Mouse (Mus musculus) midbrain, embryonic 16.5 days (tissue): Measurements from ENCODE around the gene Cep152. TPM values are rescaled to one million over a fixed set of nuclear protein-coding genes. Genes with fewer than 3 reads are reported as not detected.

Experiments
- ATAC-seq: fragments of 200-750 bp; cut with Nextera tagmentation; 2 replicates; pipeline ENCODE4 v1.8.0; 2017; ENCODE audit warnings: moderate TSS enrichment
- H3K27ac ChIP-seq: fragments of 300-500 bp; sonication (generic); 2 replicates; pipeline ENCODE4 v1.5.1; 2014; ENCODE audit warnings: mild to moderate bottlenecking, low read length, mixed read lengths
- H3K27me3 ChIP-seq: fragments of 300-500 bp; sonication (generic); 2 replicates; pipeline ENCODE4 v1.6.1; 2014; ENCODE audit warnings: low read depth, low read length, mixed read lengths; ENCODE audit not compliant: control insufficient read depth, insufficient read depth
- H3K36me3 ChIP-seq: fragments of 300-500 bp; sonication (generic); 2 replicates; pipeline ENCODE4 v1.6.1; 2014; ENCODE audit warnings: mild to moderate bottlenecking, low read length, moderate library complexity, mixed read lengths; ENCODE audit not compliant: control insufficient read depth, insufficient read depth
- H3K4me1 ChIP-seq: fragments of 300-500 bp; sonication (generic); 2 replicates; pipeline ENCODE4 v1.6.1; 2014; ENCODE audit warnings: mild to moderate bottlenecking, low read length, mixed read lengths; ENCODE audit not compliant: control insufficient read depth, insufficient read depth
- H3K4me2 ChIP-seq: fragments of 300-500 bp; sonication (generic); 2 replicates; pipeline ENCODE4 v1.6.1; 2014; ENCODE audit warnings: mild to moderate bottlenecking, low read length, mixed read lengths
- H3K4me3 ChIP-seq: fragments of 300-500 bp; sonication (generic); 2 replicates; pipeline ENCODE4 v1.5.1; 2014; ENCODE audit warnings: low read depth, mild to moderate bottlenecking, low read length, moderate library complexity, mixed read lengths
- H3K9ac ChIP-seq: fragments of 300-500 bp; sonication (generic); 2 replicates; pipeline ENCODE4 v1.6.1; 2014; ENCODE audit warnings: low read depth, low read length, mixed read lengths
- H3K9me3 ChIP-seq: fragments of 300-500 bp; sonication (generic); replicated peaks from 2 replicates; pipeline ENCODE4 v1.6.1; 2014; ENCODE audit warnings: mild to moderate bottlenecking, low read length, mixed read lengths; ENCODE audit not compliant: control insufficient read depth, poor library complexity, severe bottlenecking
- WGBS: fragments of 180-500 bp; shearing (Covaris S2); extraction: QIAGEN DNeasy Blood & Tissue Kit; methylation state at CpG from one replicate; pipeline ENCODE4 v1.1.7; 2014; 5-methylcytosine and 5-hydroxymethylcytosine counted together
- polyA plus RNA-seq: library from polyadenylated mRNA; unstranded; fragments of >200 nt; fragmentation: Nextera tagmentation; extraction: Ambion mirVana; gene quantifications from 2 replicates; pipeline ENCODE4 v1.2.1, GENCODE M21; 2015

Cep152 gene
- polyA plus RNA-seq, 1 experiment from 2014 or later: 2.7 TPM

DNA sequence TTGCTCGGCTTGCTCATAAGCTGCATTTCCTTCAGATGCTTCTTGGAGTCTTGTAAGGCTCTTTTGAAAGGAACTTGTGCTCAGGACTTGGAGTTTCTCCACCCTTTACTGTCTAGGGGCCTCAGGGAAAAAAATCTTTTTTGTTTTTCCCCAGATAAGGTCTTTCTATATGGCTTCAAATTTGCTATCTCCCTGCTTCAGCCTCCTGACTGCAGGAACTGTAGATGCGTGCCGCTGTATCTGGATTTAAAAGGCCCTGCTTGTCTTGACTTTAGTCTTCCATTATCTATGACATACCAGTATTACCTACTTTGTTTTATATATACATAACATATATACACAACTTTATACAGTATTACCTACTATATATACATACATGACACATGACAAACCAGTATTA lies 37.6 kb upstream of the Cep152 start:
- WGBS: 91% methylated on average over 3 of the region's 3 CpGs
- no peak for ATAC-seq
- no peak overlapping the region for H3K4me2 ChIP-seq
- H3K27ac ChIP-seq: no peak overlapping the region
- H3K27me3 ChIP-seq: no peaks in the 10 kb centered on the region
- no peak overlapping the region for H3K9ac ChIP-seq
- H3K9me3 ChIP-seq: no peaks in the 10 kb centered on the region
- no peak overlapping the region for H3K4me3 ChIP-seq
- no peaks in the 10 kb centered on the region for H3K4me1 ChIP-seq
- H3K36me3 ChIP-seq: no peaks in the 10 kb centered on the region

DNA sequence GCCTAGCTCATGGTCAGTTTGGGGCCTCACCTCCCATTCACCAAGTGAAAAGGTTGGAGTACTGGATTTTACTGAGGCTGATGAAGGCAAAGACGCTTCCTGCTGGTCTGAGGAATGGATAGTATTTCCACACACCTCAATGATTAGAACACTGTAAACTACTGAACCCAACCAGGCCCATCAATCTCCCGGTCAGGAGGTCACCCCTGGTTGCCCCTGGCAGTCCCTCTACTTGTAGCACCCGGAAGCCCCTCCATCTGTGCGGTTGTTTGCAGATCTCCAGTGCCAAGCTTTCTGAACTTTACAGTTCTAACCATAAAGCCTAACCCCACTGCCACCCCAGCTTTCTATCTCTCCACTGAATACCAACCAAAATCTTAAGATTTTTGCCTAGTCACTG lies 36.2 kb upstream of the Cep152 start:
- WGBS: 79% methylated on average over 4 of the region's 4 CpGs
- Histone ChIP-seq H3K27ac (no peak overlapping the region), H3K9ac (peak overlapping the region; percentile 23; the same call in 1 of the 2 replicates), H3K4me3 (no peak overlapping the region; the same call in 1 of the 2 replicates), H3K36me3 (no peaks in the 10 kb centered on the region), H3K9me3 (no peaks in the 10 kb centered on the region), H3K4me2 (peak overlapping the region; percentile 48), H3K27me3 (no peaks in the 10 kb centered on the region), H3K4me1 (no peaks in the 10 kb centered on the region)
- no peak for ATAC-seq

DNA sequence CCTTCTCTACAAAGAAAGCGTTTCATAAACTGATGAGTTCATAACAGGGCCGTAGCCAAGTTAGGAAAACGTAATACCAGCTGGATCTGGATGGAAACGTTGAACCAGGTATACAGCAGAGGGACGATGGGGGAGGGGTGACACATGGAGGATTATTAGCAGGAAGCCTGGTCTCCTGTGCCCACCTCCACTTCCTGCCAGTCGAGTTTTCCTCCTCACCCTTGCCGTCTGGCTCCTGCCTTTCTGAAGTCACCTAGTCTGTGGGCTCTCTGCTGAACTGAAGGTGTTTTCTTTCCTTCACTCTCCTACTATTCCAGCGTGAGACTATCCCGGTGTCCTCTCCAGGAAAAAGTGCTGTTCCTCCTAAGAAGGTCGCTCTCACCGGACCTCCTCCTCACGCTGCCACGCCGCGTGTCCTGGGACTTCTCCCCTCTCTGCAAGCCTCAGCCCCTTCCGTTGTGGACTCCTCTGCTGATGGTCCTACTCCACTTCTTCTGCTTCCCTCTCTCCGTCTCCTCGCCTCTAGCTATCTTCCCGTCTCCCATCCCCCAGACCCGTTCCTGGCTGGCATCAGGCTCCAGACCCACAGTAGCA lies 35.7 kb upstream of the Cep152 start:
- Histone ChIP-seq H3K4me3 (peak overlapping the region; percentile 11), H3K4me2 (peak overlapping the region; percentile 48), H3K9ac (peak overlapping the region; percentile 23; the same call in 1 of the 2 replicates), H3K9me3 (no peaks in the 10 kb centered on the region), H3K4me1 (no peaks in the 10 kb centered on the region), H3K27me3 (no peaks in the 10 kb centered on the region), H3K36me3 (no peaks in the 10 kb centered on the region), H3K27ac (no peak overlapping the region)
- WGBS: 38% methylated on average over 20 of the region's 20 CpGs
- peak; percentile 11 for ATAC-seq

DNA sequence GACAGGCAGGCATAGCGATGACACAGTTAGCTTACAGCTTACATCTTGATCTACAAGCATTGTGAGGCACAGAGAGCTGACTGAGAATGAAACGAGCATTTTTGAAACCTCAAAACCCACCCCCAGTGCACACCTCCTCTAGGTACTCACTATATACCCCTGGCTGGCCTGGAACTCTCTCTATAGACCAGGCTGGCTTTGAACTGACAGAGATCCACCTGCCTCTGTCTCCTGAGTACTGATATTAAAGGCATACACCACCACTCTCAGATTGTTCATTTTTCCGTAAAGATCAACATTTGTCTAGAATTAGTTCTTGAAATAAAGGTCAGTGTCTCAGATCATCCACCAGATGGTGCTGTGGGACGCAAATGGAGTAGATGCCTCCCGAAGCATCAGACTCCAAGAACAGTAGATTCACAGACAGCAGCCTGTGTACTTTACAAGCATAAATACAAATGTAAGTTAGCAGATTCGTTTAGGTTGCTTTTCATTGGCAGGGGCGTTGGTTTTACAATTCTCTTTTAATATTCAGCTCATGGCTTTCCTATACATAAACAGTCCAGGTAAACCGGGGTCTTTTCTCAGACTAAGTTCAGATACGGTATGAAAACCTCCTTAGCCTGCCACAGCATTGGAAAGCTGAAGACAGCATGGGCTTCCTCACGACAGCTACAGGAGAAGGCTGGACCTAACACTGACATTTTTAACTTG lies 35.1 kb upstream of the Cep152 start:
- Histone ChIP-seq H3K9ac (peak overlapping the region; percentile 8; the same call in 1 of the 2 replicates), H3K9me3 (no peaks in the 10 kb centered on the region), H3K27ac (no peak overlapping the region), H3K4me2 (peak overlapping the region; percentile 48), H3K36me3 (no peaks in the 10 kb centered on the region), H3K27me3 (no peaks in the 10 kb centered on the region), H3K4me3 (peak overlapping the region; percentile 11; the same call in 1 of the 2 replicates), H3K4me1 (no peaks in the 10 kb centered on the region)
- peak; percentile 83 for ATAC-seq
- WGBS: 18% methylated on average over 10 of the region's 10 CpGs

DNA sequence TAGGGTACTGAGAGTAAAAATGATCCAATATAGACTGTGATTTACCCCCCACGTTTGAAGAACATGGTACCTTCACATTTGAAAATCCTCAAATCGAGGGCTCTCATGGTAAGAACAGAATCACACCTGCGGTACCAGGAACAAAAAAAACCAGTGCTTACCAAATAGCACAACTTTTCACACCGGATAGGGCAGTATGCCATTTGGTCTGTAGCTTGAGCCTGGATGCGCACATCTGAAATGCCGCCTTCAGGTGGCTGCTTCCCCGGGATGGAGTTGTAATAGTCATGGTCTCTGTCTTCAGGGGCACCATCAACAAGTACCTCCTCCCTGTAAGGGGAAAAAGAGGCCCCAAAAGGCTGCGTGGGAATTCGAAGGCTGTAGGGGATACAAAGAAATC lies 30.5 kb upstream of the Cep152 start:
- Histone ChIP-seq H3K9me3 (no peaks in the 10 kb centered on the region), H3K27me3 (no peaks in the 10 kb centered on the region), H3K4me3 (no peak overlapping the region), H3K9ac (no peak overlapping the region), H3K4me2 (no peak overlapping the region), H3K4me1 (no peaks in the 10 kb centered on the region), H3K27ac (no peak overlapping the region), H3K36me3 (no peaks in the 10 kb centered on the region)
- ATAC-seq: no peak
- WGBS: 94% methylated on average over 9 of the region's 9 CpGs

DNA sequence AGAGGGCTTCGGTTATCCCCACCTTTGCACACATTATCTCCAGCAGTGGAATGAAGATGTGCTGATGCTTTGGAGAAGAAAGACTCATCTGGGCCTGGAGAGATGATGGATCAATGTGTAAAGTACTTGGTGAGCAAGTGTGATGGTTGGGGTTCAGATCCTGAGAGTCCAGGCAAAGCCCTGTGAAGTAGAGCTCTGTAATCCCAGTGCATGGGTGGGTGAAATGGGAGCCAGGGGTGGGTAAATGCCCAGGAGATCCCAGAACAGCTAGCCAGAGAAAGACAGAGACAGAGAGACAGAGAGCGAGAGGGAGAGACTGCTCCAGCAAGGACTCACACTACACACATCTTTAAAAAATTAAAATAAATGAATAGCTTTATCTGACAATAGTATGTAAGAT lies 28.4 kb upstream of the Cep152 start:
- 95% methylated on average over 2 of the region's 2 CpGs for WGBS
- no peak overlapping the region for H3K4me3 ChIP-seq

DNA sequence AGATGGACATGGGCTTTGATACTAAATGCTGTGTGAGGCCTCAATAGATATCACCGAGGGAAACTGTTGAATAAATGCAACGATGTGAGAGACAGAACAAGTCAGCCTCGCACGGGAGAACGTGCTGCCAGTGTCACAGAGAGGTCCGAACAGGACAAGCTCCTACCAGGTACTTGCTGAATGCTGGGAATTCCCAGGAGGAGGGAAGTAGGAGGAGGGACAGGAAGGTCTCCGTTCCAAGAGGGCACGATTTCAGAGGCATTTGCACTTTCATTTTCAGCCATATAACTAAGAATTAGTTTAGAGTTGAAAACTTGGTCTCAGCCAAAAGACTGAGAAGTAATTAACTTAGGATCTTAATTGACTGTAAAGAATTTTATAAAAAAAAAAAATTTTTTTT lies 26.6 kb upstream of the Cep152 start:
- H3K9me3 ChIP-seq: no peaks in the 10 kb centered on the region
- H3K4me2 ChIP-seq: no peak overlapping the region
- no peak overlapping the region for H3K4me3 ChIP-seq
- no peak overlapping the region for H3K9ac ChIP-seq
- ATAC-seq: no peak
- 51% methylated on average over 8 of the region's 8 CpGs for WGBS
- H3K4me1 ChIP-seq: no peaks in the 10 kb centered on the region
- H3K27me3 ChIP-seq: no peaks in the 10 kb centered on the region
- no peak overlapping the region for H3K27ac ChIP-seq
- H3K36me3 ChIP-seq: no peaks in the 10 kb centered on the region

More for the DNA sequence above, 28.4 kb upstream of the Cep152 start:
- no peak overlapping the region for H3K9ac ChIP-seq
- no peaks in the 10 kb centered on the region for H3K4me1 ChIP-seq
- H3K27me3 ChIP-seq: no peaks in the 10 kb centered on the region
- no peaks in the 10 kb centered on the region for H3K36me3 ChIP-seq
- ATAC-seq: no peak
- H3K27ac ChIP-seq: no peak overlapping the region
- no peak overlapping the region for H3K4me2 ChIP-seq
- no peaks in the 10 kb centered on the region for H3K9me3 ChIP-seq

DNA sequence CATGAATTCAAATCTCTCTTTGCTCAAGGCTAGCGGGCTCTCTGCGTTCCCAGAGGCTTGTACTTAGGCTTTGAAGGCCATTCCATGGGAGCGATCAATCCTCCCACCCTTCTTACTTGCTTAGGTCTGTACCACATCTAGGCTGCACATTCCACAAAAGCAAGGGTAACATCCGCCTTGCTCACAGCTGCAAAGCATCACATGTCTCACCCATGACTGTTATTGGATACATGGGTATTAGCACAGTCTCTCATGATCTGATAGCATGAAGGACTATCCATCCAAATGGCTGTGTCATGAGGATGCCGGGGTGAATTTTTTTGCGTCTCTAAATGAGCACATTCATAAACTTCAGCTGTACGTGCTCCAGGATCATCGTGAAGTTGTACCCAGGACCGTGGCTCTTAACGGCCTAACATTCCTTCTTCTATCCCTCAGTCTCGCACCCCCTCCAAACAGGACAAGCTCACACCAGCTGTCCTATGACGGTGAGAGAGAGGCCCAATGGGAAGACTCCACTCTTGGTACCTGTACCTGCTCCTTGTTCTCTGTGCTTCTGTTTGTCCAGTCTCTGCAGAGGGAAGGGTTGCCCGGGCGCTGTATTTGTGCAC lies 25.9 kb upstream of the Cep152 start:
- Histone ChIP-seq H3K27me3 (no peaks in the 10 kb centered on the region), H3K9ac (no peak overlapping the region), H3K9me3 (no peaks in the 10 kb centered on the region), H3K36me3 (no peaks in the 10 kb centered on the region), H3K27ac (no peak overlapping the region), H3K4me3 (no peak overlapping the region), H3K4me1 (no peaks in the 10 kb centered on the region), H3K4me2 (no peak overlapping the region)
- whole genome bisulfite sequencing: 93% methylated on average over 14 of the region's 14 CpGs
- ATAC-seq: no peak

DNA sequence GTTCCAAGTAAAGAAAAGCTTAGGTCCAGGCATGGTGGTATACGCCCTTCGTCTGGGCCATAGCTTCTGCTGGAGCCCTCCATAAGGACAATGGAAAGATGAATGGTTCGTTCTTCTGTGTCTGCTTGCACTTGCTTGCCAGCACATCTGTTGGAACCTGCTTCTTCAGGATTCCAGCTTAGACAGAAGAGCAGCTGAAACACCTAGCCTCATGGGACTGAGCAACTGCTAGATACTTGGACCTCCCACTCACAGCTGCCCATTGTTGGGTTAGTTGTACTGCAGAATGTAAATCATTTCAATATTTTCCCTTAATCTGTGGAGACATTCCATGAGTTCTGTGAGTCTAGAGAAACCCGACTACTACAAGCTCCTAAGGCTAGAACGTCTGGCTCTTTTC lies 25.1 kb upstream of the Cep152 start:
- H3K27me3 ChIP-seq: no peaks in the 10 kb centered on the region
- H3K9me3 ChIP-seq: no peaks in the 10 kb centered on the region
- no peak for ATAC-seq
- no peak overlapping the region for H3K27ac ChIP-seq
- no peak overlapping the region for H3K9ac ChIP-seq
- H3K4me2 ChIP-seq: no peak overlapping the region
- 86% methylated on average over 5 of the region's 5 CpGs for WGBS
- H3K4me1 ChIP-seq: no peaks in the 10 kb centered on the region
- no peak overlapping the region for H3K4me3 ChIP-seq
- H3K36me3 ChIP-seq: no peaks in the 10 kb centered on the region
